Mouse (Mus musculus) CD4-positive, CD25-positive, alpha-beta regulatory T cell, adult 2 months (primary cell): ENCODE measurements around the gene Sgsm3.
A peak's percentile ranks its signal among the peaks of the same experiment; 100 is the strongest.

Experiments used
- DNase-seq: peaks from one replicate; pipeline ENCODE4 v3.0.0-alpha.2; 2012; ENCODE audit warnings: low read depth, low spot score

The Sgsm3 gene

DNA sequence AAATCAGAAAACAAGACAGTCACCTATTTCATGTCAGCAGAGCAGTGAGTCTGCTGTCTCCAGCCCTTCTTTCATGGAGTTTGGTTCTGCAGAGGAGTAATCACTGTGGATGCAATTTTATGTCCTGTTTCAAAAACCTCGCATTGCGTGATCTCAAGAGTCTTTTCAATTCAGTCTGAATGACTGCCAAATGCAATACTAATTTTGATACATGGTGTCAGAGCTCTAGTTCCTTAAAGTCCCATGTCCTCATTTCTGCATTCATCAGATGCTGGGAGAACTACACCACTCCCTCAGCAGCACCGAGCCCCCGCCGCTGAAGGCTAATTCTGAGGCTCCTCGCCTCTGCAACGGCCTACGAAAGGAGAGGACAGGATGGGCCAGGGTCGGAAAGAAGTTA, 46.3 kb downstream of the Sgsm3 start:
- DNase-seq, result no peak

DNA sequence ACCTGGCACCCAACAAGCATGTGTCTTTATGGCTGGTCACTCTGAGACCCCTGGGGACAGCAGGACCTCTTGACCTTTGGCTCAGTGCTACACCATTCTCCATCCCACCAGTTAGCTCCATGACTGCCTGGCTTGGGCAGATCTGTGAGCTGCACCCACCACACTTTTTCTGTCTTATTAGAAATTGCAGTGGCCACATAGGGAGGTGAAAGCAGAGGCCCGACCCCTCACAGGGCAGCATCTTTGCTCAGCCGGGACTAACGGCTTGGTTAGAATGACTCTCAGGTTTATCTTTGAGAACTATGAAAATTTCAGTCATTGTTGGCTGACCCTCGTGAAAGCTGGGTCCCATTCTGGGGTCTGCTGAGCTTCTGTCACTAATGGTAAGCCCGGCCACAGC, 49.3 kb downstream of the Sgsm3 start:
- no peak for DNase-seq

DNA sequence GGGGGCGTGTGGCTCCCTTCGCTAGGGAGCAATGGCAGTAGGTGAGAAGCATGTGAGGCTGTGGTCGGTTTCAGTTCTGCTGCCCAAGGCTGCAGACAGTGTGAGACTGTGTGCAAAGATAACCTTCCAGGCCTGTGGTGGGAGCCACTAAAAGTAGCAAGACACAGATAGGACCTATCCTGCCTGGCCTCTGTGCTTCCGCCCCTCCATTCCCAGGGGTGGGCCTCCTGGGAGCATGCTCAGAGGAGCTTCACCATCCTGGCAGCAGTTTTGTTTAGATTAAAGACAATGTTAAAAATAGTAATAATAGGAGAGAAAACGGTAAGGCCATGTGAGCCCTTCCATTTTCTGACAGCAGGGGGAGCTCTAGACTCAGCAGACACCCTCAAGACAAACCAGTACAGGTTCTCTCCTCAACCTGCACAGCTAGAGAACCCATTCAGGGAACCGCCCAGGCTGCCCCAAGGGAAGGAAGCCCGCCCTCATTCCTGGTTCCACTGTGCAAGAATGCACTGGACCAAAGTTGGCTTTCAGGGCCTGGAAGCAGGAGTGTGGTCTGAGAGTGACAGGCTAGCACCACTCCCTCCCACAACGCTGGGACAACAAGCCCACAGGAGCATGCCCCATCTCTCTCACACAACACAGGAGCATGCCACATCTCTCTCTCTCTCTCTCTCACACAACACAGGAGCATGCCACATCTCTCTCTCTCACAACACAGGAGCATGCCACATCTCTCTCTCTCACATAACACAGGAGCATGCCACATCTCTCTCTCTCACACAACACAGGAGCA, 50.0 kb downstream of the Sgsm3 start:
- peak; percentile 90 for DNase-seq

DNA sequence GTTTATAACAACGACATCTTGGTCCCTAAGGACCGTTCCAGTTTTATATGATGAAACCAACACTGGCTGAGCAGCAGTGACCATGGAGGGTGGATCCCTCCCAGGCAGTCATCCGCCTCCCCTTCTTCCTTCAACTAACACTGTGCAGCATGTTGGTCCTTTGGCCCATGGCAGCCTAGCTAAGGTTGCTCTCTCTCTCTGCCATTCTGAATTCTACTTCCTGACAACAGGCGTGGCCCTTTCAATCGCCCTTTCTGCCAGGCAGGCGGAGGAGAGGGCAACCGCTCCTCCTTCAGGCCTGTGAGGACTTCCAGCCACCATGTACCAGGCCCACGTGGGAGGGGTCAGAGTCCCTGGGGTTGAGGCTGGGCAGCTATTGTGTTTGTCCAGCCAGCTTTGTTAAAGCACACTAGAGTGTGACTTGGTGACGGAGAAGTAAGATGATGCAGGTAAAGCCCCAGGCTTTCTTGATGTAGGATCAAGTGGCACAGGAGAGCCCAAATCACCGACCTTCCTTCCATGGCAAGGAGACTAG, 53.4 kb downstream of the Sgsm3 start:
- no peak for DNase-seq

DNA sequence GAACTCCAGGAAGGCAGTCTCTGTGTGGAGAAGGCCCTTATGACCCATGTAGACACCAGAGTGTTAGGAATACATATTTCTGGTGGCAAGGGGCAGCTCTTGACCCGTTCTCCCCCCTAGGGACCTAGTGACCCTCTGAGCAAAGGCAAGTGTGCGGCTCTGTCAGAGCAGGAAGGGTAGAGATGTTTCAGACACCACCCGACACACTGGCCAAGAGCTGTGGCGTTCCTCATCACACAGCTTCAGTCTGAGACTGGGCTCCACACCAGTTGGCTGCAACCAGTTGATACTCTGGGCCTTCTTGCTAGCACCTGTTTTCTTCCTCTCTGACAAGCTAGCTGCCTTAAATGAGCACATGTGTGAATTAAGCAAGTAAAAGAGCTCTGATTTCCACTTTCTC, 54.0 kb downstream of the Sgsm3 start:
- DNase-seq, result no peak

DNA sequence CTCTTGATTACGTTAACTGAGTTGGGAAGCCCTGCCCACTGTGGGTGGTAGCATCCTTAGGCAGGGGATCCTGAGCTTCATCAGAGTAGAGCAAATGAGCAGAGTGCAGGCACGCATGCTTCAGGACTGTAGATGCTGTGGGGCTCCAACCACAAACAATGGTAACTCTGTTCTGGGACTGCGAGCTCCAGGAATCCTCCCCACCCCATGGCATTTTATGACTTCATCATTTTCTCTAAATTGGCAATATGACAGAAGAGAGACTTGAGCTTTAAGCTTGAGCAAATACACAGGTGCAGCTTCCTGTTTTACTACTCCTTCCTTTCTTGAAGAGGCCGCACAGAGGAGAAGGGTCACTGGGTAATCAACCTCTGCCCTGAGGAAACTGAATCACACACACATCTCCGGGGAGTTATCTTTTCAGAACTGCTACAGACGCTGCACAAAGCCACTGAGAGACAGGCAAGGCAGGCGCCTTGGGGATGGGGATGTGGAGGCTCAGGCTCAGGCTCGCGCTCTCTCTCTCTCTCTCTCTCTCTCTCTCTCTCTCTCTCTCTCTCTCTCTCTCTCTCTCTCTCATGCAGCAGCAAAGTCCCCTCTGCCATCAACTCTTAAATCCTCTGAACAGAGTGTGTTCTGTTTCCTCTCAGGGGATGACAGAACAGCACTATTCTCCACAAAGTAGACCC, 55.5 kb downstream of the Sgsm3 start:
- DNase-seq, result peak; percentile 59

DNA sequence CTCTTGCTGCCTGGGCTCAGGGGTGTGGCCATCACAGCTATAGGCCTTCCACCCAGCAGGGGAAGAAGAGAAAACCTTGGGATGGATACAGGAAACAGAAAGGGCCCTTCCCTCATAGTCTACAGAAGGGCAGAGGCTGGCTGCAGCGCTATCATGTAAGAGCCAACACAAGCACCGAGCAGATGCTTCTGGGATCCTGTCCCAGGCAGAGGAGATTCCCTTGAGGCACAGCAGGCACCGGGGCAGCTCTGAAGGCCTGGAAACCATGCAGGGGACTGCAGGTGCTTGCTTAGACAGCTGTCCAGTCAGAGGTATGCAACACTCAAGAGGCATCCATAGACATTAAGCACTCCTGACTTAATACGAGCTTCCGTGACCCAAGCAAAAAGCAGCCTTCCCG, 56.6 kb downstream of the Sgsm3 start:
- no peak for DNase-seq

DNA sequence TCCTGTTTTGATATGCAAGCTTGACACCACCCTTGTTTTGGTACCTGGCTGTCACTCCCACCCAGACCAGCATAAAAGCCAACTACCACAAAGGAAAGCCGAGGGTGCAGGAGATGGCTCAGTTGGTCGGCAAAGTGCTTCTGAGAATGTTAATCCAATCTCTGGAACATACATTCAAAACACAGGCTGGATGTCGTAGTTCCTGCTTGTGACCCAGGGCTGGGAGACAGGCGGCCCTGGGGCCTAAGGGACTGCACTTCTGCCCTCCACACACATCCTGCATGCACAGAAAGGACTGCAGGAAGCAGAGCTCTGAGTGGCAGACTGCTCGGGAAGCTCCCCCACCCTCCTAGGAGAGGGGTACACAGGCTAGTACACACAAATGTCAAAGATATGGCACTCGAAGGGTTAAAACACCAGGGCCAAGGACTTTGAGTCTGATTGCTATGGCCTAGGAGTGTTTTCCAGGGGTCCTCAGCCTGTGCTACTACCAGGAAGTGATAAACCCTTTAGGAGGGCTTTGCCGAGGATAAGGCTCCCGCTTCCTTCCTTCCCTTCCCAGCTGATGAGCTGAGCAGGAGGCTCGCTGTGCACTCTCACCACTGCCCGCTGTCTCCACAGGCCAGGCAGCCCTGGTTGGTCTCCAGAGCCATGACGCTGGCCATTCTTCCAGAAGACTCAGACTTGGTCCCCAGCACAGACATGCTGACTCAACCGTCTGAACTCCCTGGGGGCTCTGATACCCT, 58.0 kb downstream of the Sgsm3 start:
- peak; percentile 41 for DNase-seq

DNA sequence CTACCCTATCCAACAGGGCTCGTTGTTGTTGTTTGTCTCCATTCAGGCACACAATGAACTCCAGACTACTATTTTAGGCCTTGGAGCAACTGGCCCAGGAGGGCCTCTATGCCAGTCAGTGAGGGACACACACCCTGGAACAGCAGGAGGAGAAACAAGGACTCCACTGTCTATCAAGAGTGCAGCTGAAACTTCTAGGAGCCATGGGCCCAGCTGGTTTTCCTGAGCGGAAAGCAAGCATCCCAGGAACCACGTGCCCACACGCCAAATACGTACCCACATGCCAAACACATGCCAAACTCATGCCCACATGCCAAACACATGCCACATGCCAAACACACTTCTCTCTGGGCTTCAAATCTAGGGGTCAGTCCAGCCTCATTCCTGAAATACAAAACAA, 60.9 kb downstream of the Sgsm3 start:
- DNase-seq, result no peak

DNA sequence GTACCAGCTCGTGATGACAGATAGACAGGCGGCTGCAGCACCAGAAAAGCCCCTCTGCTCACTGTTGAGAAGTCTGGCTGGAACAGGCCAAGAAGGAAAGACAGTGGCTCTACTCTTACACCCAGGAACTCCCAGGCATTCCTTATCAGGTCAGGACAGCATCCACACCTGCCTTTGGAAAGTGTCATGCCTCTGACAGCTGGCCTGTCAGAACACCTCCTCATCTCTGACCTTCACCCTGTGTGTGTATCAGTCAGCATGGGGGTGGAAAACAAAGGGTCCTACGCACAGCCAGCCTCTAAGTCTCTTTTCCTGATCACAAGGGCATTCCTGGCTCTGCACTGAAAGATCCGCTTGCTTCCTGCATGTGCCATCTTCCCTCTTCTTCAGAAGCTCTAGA, 64.2 kb downstream of the Sgsm3 start:
- DNase-seq, result no peak

DNA sequence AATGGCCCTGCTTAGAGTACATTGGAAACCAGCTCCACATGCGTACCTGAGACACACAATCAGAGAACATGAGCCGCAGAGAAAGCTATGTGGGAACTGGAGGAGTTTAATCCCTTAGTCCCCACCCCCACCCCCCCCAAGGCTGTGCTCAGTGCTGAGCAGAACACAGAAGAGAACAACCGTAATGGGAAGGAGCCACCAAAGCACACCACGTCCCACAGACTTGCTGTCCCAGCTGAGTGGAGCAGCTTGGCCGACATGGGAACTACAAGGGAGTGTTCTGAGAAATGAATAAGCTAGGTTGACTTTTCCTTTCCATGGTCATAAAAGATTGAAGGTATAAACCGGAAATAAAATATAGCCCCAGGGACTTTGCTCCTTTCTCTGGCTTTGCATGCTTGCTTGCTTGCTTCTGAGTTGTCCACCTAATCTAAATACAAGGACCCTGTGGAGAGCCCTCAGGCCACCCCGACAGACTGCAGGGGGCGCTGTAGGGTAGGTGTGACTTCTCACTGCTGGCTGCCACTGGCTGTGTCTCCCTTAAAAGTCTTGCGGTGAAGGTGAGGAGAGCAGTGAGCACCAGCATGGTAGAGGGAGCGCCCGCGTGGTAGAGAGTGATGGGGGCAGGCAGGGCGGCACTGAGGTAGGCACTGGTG, 64.8 kb downstream of the Sgsm3 start:
- DNase-seq, result peak; percentile 68

DNA sequence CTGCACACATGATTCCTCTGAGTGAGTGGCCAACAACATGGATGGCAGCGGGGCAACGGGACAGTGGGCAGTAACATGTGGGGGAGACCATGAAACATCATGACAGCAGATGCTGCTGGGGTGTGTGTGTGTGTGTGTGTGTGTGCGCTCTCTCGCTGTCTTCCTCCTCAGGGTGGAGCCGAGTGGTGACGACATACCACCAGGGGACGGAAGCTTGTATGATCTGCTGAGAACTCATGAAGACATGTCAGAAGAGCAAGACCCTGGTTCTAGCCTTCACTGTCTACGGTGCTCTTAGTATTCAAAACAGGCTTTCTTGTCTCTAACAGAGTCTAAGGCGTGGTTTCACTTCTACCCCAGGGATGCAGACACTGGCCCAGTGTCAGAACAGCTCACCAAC, 66.9 kb downstream of the Sgsm3 start:
- peak; percentile 90 for DNase-seq

DNA sequence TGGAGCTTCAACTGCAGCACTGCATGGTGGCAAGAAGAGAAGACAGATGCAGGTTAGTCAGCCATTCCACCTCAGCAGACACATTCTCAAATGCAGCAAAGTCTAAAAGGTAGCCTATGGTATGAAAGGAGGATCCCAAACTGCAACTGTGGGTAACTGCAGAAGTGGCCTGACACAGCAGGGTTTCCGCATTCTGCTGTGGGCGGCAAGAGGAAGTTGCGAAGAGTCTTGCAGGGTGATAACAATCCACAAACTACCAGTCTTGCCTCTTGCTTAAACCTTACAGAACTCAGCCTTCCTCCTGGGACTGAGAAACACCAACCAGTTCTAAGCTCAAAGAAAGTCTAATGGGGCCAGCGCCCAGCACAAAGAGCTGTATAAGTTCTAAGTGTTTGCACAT, 67.8 kb downstream of the Sgsm3 start:
- peak; percentile 75 for DNase-seq

DNA sequence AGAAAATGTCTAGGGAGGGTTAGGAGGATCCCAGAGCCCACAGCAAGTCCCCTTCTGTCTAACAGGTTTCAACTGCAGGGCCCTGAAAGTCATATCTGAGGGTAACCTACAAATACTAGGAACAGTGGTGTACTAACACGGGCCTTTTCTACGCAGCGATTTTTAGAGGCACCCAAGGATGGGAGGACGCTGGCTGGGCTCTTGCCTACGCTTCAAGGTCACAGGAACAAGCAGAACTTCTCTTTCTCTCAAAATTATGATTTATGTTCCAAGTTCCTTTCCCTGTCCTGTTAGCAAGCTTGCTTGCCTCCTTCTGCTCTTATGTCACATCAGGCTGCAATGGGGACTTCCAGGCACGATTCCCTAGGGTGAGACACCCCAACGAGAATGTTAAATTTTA, 68.5 kb downstream of the Sgsm3 start:
- no peak for DNase-seq

DNA sequence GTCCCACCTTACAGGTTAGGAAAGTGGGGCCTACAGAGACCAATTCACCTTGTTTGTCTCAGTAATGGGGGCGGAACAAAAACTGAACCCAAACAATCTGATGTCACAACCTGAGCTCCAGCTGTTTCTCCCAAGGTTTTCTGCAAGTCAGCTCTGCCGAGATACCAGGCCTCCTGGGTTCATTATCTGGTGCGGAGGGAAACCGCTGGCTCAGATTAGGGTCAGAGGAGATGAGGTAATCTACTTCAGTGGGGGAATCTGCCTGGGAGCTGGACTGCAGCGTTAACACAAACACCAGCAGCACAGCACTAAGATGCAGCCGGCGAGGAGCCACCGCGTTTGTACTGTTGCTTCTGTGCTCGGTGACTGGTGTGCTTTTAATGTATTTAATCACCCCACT, 69.9 kb downstream of the Sgsm3 start:
- no peak for DNase-seq

DNA sequence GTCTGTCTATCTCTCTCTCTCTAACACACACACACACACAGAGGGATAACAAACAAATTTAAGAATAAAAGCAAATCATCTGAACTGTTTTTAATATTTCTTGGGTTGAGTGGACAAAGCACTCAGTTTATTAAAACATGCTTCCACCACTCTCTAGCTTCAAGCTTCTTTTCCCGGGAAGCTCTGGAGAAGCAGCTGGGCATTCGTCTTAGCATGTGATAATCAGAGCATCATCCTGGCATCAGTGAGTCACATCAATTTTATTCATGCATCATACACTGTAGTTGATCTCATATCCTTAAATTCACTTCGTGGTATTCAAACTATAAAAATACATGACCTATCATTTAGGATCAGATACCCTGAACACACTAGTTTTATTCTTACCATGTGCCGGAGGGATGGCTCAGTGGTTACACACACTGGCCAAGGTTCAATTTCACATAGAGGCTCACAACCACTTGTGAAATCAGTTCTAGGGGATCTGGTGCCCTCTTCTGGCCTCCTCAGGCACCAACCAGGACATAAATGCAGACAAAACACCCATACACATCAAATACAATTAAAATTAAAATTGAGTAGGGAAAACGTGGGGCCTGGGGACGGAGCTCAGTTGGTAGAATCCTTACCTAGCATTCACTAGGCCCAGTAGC, 72.0 kb downstream of the Sgsm3 start:
- DNase-seq, result peak; percentile 83

DNA sequence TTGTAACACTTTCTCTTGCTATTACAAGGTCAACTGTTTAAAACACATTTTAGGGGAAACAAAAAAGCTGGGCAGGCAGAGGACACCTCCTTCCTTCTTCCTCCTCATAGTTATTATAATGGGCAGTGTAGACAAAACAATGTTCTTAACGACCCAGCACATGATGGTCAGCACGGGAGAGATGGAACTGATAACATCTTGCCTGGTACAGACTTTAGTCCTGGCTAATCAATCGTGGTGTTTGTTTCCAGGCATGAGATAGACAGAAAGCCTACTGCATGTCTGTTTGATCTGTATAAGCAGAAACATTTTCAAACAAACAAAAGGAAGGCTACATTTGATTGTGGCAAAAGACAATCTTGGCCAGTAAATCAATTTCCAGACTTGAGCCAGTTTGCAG, 72.9 kb downstream of the Sgsm3 start:
- DNase-seq, result no peak

DNA sequence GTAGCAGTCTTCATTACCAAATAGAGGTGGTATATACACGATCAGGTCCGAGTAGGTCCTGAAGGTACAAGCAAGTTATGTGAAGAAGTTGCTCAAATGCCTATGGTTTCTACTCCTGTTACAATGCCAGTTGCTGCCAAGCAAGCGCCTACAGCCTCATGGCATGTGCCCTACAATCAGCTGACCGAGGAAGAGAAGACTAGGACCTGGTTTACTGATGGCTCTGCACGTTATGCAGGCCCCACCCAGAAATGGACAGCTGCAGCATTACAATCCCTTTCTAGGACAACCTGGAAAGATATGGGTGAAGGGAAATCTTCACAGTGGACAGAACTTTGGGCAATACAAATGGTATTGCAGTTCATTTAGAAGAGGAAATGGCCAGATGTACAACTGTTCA, 74.9 kb downstream of the Sgsm3 start:
- no peak for DNase-seq

DNA sequence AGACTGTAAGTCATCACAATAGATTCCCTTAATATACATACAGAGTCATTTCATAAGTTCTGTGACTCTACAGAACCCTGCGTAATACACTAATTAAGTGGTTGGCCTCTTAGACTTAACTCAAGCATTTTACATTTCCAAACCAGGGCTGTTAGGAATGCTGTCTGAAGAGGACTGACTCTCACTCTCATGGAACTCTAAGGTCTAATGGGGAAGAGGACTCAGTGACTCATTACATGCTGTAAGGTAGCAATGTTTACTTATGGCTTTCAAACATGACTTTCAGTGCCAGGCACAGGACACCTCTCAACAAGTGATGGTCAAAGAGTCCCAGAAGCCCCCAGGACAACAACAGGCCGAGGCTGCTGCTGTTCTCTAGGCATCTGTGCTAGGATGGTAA, 77.9 kb downstream of the Sgsm3 start:
- DNase-seq, result no peak

DNA sequence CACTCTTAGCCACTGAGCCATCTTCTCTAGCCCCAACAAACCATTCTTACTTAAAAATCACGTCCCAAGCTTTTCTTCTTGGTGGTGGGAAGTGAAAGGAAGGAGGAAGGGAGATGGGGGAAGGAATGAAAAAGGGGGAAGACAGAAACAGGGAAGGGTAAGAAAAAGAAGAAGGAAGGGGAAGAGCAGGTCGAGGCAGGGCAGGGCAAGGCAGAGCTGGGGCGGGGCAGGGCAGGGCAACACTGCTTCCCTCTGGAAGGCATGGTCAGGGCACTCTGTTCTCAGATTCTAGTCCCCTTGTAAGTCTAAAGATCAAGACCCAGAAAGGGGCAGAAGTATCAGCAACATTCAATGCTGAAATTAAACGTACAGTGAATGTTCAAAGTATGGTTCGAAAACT, 80.2 kb downstream of the Sgsm3 start:
- no peak for DNase-seq

DNA sequence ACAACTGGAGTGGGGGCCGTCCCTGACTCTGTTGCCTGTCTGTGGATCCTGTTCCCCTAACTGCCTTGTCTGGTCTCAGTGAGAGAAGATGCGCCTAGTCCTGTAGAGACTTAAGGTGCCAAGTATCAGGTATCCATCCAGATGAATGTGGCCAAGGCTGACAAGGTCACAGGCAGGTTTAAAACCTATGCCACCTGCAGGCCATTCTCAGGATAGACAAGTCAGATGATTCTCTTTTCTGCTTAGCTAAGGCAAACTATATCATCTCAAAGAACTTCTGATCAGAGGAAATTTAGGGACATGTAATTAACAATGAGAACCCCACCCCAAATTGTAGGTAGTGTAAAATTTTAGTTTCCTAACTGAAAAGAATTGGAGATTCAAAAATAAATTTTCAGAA, 83.4 kb downstream of the Sgsm3 start:
- peak; percentile 43 for DNase-seq
